Mouse (Mus musculus) erythroblast, embryonic 14.5 days (primary cell): ENCODE data around the gene Ick. TPM values are rescaled to one million over a fixed set of nuclear protein-coding genes. Genes with fewer than 3 reads are reported as not detected.

Source experiments
- H3K27me3 ChIP-seq: 2 replicates; pipeline ENCODE4 v1.6.1; 2012; ENCODE audit warnings: inconsistent platforms; ENCODE audit not compliant: control insufficient read depth
- H3K36me3 ChIP-seq: 2 replicates; pipeline ENCODE4 v1.6.1; 2012; ENCODE audit warnings: mild to moderate bottlenecking, inconsistent platforms; ENCODE audit not compliant: control insufficient read depth
- H3K4me1 ChIP-seq: 2 replicates; pipeline ENCODE4 v1.6.1; 2012; ENCODE audit warnings: inconsistent platforms; ENCODE audit not compliant: control insufficient read depth
- H3K4me3 ChIP-seq: replicated peaks from 2 replicates; pipeline ENCODE3; 2012; ENCODE audit warnings: moderate library complexity, mild to moderate bottlenecking, inconsistent platforms
- H3K9me3 ChIP-seq: 2 replicates; pipeline ENCODE4 v1.6.1; 2012; ENCODE audit warnings: low read length, inconsistent platforms, mixed read lengths; ENCODE audit not compliant: control insufficient read depth
- GATA1 ChIP-seq: IDR thresholded peaks from 2 replicates; pipeline ENCODE4 v1.6.1; 2012; ENCODE audit warnings: low read length, inconsistent platforms, mixed read lengths
- TAL1 ChIP-seq: IDR thresholded peaks from 3 replicates; pipeline ENCODE4 v1.6.1; 2012; ENCODE audit warnings: low read length, inconsistent platforms, mixed read lengths
- polyA plus RNA-seq: library from polyadenylated mRNA; stranded (reverse); fragments of >175 nt; gene quantifications from 2 replicates; pipeline ENCODE4 v1.2.3, GENCODE M21; 2012

Gene Ick
- polyA plus RNA-seq, 1 experiment = 0.35 TPM

- Histone ChIP-seq H3K9me3 (no peaks in the 10 kb centered on the region), H3K4me3 (no peak overlapping the region), H3K27me3 (no peaks in the 10 kb centered on the region), H3K4me1 (no peaks in the 10 kb centered on the region), H3K36me3 (peaks cover 80% of the 10 kb centered on the region)
- TF ChIP-seq GATA1 = no peak
- TF ChIP-seq TAL1 = no peak
These were observed 27.2 kb upstream of the Ick start for GRCm38 (mm10) chr9:78081835-78082234.

- Histone ChIP-seq H3K4me1 (no peaks in the 10 kb centered on the region), H3K27me3 (no peaks in the 10 kb centered on the region), H3K4me3 (no peak overlapping the region), H3K9me3 (no peaks in the 10 kb centered on the region), H3K36me3 (peaks cover 96% of the 10 kb centered on the region)
- TF ChIP-seq GATA1 (no peak), TAL1 (no peak)
These were observed 24.7 kb upstream of the Ick start for GRCm38 (mm10) chr9:78084341-78084740.

DNA sequence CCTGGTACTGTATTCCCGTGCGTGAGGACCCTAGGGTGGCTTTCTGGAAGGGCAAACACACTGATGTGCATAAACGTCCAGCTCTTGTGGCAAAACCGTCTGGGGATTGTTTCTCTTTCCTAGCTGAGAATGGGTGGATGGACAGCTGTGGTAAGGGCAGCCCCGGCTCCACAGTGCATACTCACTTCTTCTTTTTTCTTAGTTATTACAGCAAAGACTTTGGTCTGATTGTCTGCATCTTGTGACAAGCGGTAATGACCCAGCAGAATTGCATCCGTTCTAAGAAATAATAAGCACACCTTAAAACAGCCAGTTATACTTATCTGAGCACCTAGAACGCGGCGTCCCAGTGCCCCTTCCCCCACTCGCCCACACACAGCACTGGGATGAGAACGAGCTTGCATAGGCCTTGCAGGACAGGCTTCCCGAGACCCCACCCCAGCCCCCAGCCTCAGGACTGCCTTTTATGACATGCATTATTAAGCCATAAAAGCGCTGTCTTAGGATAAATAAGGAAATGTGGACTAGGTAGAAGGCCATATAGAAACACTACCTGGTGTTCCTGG lies 23.2 kb upstream of the Ick start:
- TF ChIP-seq TAL1 (no peak), GATA1 (no peak)
- Histone ChIP-seq H3K4me3 (no peak overlapping the region), H3K4me1 (peaks cover 4% of the 10 kb centered on the region), H3K27me3 (no peaks in the 10 kb centered on the region), H3K36me3 (peaks cover 96% of the 10 kb centered on the region), H3K9me3 (no peaks in the 10 kb centered on the region)

- H3K4me3 ChIP-seq = no peak overlapping the region
- no peaks in the 10 kb centered on the region for H3K9me3 ChIP-seq
- H3K36me3 ChIP-seq = peaks cover 98% of the 10 kb centered on the region
- TF ChIP-seq GATA1 (no peak), TAL1 (no peak)
- no peaks in the 10 kb centered on the region for H3K27me3 ChIP-seq
- H3K4me1 ChIP-seq = peaks cover 5% of the 10 kb centered on the region
These were observed 21.2 kb upstream of the Ick start for GRCm38 (mm10) chr9:78087751-78088150.

DNA sequence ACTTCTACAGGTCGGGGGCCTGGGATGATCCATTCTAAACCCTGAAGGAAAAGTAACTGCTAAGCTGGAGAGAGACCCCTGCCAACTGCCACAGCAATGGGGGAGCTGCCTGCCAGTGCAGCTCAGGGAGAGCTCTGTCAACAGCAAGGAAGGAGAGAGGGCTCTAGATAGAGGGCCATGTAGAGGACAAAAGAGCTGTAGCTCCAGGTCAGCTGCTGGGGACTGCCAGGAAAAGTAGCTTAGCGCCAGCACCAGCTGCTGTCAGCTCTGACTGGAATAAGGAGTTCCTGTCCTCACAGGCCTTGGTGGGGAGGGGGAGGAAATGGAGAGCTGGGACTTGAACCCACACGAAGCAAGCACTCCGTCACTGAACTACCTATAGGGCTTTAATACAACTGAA lies 20.5 kb upstream of the Ick start:
- no peaks in the 10 kb centered on the region for H3K9me3 ChIP-seq
- peaks cover 100% of the 10 kb centered on the region for H3K36me3 ChIP-seq
- peaks cover 5% of the 10 kb centered on the region for H3K4me1 ChIP-seq
- TF ChIP-seq TAL1 = no peak
- TF ChIP-seq GATA1 = no peak
- no peaks in the 10 kb centered on the region for H3K27me3 ChIP-seq
- no peak overlapping the region for H3K4me3 ChIP-seq

- TF ChIP-seq GATA1 (no peak), TAL1 (no peak)
- H3K27me3 ChIP-seq = no peaks in the 10 kb centered on the region
- peaks cover 5% of the 10 kb centered on the region for H3K4me1 ChIP-seq
- H3K4me3 ChIP-seq = no peak overlapping the region
- peaks cover 100% of the 10 kb centered on the region for H3K36me3 ChIP-seq
- H3K9me3 ChIP-seq = no peaks in the 10 kb centered on the region
These were observed 20.0 kb upstream of the Ick start for GRCm38 (mm10) chr9:78088971-78089370.

DNA sequence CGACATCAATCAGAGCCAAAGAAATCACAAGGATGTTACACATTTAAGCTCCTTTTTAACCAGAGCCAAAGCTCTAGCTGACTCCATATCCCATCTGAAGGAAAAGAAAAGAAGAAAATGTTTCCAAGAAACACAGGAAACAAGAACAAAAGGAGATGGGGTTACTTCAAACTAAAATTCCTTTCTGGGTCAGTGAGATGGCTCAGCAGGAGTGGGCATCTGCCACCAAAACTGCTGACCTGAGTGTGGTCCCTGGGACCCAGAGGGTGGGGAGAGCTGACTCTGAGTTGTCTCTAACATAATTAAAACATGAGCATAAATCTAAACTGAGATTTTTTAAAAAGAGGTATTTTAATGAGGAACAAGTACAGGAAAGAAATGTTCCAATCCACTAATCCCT lies 19.1 kb upstream of the Ick start:
- Histone ChIP-seq H3K4me1 (peaks cover 5% of the 10 kb centered on the region), H3K4me3 (no peak overlapping the region), H3K9me3 (no peaks in the 10 kb centered on the region), H3K27me3 (no peaks in the 10 kb centered on the region), H3K36me3 (peaks cover 100% of the 10 kb centered on the region)
- TF ChIP-seq GATA1 = no peak
- TF ChIP-seq TAL1 = no peak

DNA sequence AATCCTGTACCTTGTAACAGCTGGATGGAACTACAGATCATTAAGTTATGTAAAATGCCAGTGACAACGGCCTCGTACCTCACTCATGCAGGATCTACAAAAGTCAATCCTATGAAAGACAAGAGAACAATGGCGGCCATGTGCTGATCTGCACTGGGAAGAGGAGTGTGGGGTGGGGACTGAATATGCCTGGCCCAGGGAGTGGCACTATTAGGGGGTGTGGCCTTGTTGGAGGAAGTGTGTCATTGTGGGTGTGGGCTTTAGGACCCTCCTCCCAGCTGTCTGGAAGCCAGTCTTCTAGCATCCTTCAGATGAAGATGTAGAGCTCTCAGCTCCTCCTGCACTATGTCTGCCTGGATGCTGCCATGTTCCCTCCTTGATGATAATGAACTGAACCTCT lies 18.4 kb upstream of the Ick start:
- H3K27me3 ChIP-seq = no peaks in the 10 kb centered on the region
- H3K36me3 ChIP-seq = peaks cover 100% of the 10 kb centered on the region

GRCm38 (mm10) chr9:78095686-78096085 lies 13.3 kb upstream of the Ick start:
- H3K27me3 ChIP-seq = no peaks in the 10 kb centered on the region; the same call in 1 of the 2 replicates
- H3K36me3 ChIP-seq = peaks cover 99% of the 10 kb centered on the region
- no peak for TF ChIP-seq GATA1
- TF ChIP-seq TAL1 = no peak
- peaks cover 4% of the 10 kb centered on the region for H3K4me1 ChIP-seq
- no peak overlapping the region for H3K4me3 ChIP-seq
- peaks cover 19% of the 10 kb centered on the region for H3K9me3 ChIP-seq

More for the DNA sequence above, 18.4 kb upstream of the Ick start:
- no peak for TF ChIP-seq GATA1
- no peak for TF ChIP-seq TAL1
- Histone ChIP-seq H3K9me3 (no peaks in the 10 kb centered on the region), H3K4me1 (peaks cover 5% of the 10 kb centered on the region), H3K4me3 (no peak overlapping the region)

- TF ChIP-seq TAL1 (no peak), GATA1 (no peak)
- peaks cover 4% of the 10 kb centered on the region for H3K4me1 ChIP-seq
- H3K9me3 ChIP-seq = peaks cover 19% of the 10 kb centered on the region
- no peak overlapping the region for H3K4me3 ChIP-seq
- no peaks in the 10 kb centered on the region; the same call in 1 of the 2 replicates for H3K27me3 ChIP-seq
- H3K36me3 ChIP-seq = peaks cover 99% of the 10 kb centered on the region
These were observed 12.6 kb upstream of the Ick start for GRCm38 (mm10) chr9:78096376-78096775.
